Mouse (Mus musculus): ENCODE data around the gene Olfr1410. TPM values are rescaled to one million over a fixed set of nuclear protein-coding genes. Genes with fewer than 3 reads are reported as not detected.

The Olfr1410 gene
- polyA plus RNA-seq (2014; fragmentation: Illumina TruSeq; extraction: RNeasy Lipid Tissue Mini Kit (QIAGEN cat#74804); ENCODE audit: low read depth, low replicate concordance): not detected

DNA sequence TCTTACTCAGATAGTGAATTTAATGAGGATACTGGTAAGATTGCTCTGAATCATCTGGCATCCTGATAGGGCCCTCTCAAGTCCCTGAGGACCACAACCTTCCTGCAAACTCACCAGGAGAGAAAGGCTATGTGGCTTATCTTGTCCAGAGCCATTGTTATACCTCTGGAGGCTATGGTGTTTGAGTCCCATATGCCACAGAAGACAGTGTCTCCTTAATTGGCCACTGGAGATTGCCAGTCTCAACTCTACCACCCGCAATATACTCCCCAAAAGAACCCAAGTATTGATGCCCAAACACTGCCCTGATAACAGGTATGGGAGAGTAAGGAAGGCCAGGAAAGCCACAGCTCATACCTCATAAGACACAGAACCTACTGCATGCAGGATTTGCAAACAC lies at the start of gene Olfr1410:
Gene Olfr1410 (plus strand): TSS at position 301 of the 400 bp plus-strand sequence.

DNA sequence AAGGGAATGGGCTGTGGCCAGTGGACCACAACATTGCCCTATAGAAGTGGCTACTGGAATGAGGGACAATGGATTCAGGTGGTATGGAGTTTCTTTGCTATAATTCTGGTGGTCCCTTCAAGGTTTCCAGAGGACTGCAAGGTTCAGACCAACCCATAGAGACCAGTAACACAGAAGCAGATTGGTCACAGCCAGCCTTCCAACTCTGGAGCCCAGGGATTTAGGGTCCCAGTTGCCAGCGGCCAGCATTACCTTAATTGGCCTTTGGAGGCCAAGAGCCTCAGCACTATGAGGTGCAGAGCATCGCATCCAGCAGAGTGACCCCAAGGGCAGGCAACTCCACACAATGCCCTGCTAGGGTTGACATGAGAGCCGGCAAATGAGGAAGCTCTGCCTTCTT lies 34.6 kb upstream of the Olfr1410 start, which contains the start of gene Olfr1413:
Gene Olfr1413 (plus strand): TSS at position 301 of the 400 bp plus-strand sequence.

DNA sequence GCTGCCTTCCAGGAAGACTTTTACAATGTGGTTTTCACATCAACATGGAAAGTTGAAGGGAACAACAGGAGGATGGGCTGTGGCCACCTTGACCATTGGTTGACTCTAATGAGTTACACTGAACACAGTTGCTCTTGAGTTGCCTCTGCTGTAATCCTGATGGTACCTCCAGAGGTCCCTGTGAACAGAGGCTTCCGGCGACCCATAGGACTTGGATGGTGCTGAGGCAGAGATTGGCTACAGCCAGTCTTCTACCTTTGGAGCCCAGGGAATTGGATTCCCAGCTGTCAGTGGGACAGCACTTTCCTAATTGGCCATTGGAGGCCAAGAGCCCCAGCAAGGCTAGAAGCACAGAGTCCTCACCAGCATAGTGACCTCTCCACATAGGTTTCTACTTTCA lies 20.1 kb upstream of the Olfr1410 start, which contains the start of gene Olfr1412:
Gene Olfr1412 (plus strand): TSS at position 301 of the 400 bp plus-strand sequence.

DNA sequence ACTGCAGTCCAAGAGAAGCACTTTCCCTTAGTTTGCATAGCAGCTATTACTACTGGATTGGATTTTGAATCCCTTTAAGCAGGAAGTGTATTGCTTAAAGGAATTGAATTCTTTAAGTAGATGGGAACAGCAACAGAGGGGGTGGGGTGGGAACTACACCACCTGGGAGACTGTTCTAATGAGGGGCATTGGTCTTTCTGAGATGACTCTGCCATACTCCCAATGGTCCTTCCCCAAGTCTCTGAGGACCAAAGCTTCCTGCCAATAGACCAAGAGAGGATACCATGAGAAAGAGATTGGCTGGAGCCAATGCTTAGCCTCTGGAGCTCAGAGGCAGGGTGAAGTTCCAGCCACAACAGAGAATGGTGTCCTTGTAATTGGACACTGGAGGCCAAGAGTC lies 11.5 kb upstream of the Olfr1410 start, which contains the start of gene Olfr1411:
Gene Olfr1411 (plus strand): TSS at position 301 of the 400 bp plus-strand sequence.

DNA sequence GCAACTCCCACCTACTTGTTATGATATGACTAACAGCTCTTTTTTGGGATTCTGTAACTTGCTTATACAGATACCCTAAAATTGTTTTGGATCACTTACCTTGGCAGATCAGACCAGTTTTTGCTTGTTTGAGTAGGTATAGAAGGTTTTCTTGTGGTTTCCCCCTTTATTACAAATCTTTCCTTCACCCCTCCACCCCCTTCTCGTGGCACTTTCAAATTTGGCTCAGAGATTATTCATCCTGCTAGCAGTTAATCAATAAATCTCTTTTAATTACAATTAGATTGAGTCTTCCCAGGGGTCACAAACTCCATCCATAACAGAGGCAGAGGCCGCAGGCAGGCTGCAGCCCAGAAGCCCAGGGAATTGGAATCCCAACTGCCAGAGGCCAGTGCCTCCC lies 11.9 kb downstream of the Olfr1410 start, which contains the start of gene Olfr12:
Gene Olfr12 (plus strand): TSS at position 301 of the 400 bp plus-strand sequence.

DNA sequence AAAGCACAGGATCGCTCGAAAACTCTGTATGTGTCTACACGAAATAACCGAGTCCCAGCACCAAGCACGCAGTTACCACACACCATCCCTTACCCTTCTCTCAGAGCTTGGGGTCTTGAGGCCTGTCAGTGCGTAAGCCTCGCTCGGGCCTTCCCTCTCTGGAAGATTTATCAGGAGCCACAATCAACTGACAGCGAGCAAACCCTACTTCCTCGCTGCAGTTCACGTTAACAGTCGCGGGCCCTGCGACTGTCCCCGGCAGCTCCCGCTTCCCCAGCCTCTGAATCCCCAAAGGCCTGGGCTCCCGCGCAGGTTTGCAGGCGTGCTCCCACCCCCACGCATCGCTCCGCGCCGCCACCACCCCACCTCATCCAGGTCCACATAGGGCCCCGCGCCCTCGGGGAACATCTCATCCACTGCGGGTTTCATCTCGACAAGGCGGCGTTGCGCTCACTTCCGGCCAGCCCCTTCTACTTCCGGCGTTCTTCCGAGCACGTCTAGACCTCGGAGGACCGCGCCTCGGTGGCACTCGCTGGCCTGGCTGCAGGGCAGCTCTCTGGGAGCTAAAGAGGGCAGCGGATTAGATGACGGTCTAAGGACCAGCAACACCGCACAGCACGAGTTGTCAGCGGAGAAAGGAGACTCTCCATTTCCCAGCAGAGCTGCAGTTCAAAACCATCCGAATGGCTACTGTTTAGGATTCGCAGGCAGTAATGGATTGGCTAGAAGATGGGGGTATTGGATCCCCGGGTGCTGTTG lies 36.1 kb downstream of the Olfr1410 start, which contains the start of gene Cops9:
Gene Cops9 (minus strand): TSS at position 472 of the 759 bp plus-strand sequence.

DNA sequence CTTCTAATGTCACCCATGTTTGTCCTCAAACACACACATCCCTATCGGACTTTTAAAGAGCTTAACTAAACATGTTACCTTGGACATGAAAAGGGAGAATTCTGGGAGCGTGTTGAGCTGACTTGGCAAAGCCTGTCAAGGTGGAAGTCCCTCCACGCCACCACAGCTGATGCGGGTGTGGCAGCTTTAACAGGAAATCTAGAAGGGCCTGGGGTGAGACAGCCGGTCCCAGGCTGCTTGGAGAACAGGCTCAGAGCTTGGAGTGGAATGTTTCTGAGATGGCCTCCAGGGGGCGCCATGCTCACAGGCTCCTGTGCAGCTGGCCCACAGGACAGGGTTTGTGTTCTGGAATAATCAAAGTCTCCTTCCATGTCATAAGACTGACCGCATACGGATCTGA lies 43.1 kb downstream of the Olfr1410 start, which contains the start of gene Otos:
Gene Otos (minus strand): TSS at position 169 of the 400 bp plus-strand sequence.

Other genes with a start within 250 kb of the Olfr1410 start
- gene Ndufa10, start 131.9 kb upstream of the Olfr1410 start, polyA plus RNA-seq (2014; fragmentation: Illumina TruSeq; extraction: RNeasy Lipid Tissue Mini Kit (QIAGEN cat#74804); ENCODE audit: low read depth, low replicate concordance): 627 TPM
- gene Olfr1416, start 120.7 kb upstream of the Olfr1410 start, polyA plus RNA-seq (2014; fragmentation: Illumina TruSeq; extraction: RNeasy Lipid Tissue Mini Kit (QIAGEN cat#74804); ENCODE audit: low read depth, low replicate concordance): not detected
- gene Olfr1415, start 109.7 kb upstream of the Olfr1410 start, polyA plus RNA-seq (2014; fragmentation: Illumina TruSeq; extraction: RNeasy Lipid Tissue Mini Kit (QIAGEN cat#74804); ENCODE audit: low read depth, low replicate concordance): not detected
- gene Olfr1414, start 87.1 kb upstream of the Olfr1410 start, polyA plus RNA-seq (2014; fragmentation: Illumina TruSeq; extraction: RNeasy Lipid Tissue Mini Kit (QIAGEN cat#74804); ENCODE audit: low read depth, low replicate concordance): not detected
- not detected for gene Olfr1413, start 34.5 kb upstream of the Olfr1410 start, polyA plus RNA-seq (2014; fragmentation: Illumina TruSeq; extraction: RNeasy Lipid Tissue Mini Kit (QIAGEN cat#74804); ENCODE audit: low read depth, low replicate concordance)
- not detected for gene Olfr1412, start 20.0 kb upstream of the Olfr1410 start, polyA plus RNA-seq (2014; fragmentation: Illumina TruSeq; extraction: RNeasy Lipid Tissue Mini Kit (QIAGEN cat#74804); ENCODE audit: low read depth, low replicate concordance)
- gene Olfr1411, start 11.4 kb upstream of the Olfr1410 start, polyA plus RNA-seq (2014; fragmentation: Illumina TruSeq; extraction: RNeasy Lipid Tissue Mini Kit (QIAGEN cat#74804); ENCODE audit: low read depth, low replicate concordance): not detected
- gene Olfr12, start 12.0 kb downstream of the Olfr1410 start, polyA plus RNA-seq (2014; fragmentation: Illumina TruSeq; extraction: RNeasy Lipid Tissue Mini Kit (QIAGEN cat#74804); ENCODE audit: low read depth, low replicate concordance): not detected
- gene Cops9, start 36.2 kb downstream of the Olfr1410 start, polyA plus RNA-seq (2014; fragmentation: Illumina TruSeq; extraction: RNeasy Lipid Tissue Mini Kit (QIAGEN cat#74804); ENCODE audit: low read depth, low replicate concordance): 242 TPM
- not detected for gene Otos, start 43.1 kb downstream of the Olfr1410 start, polyA plus RNA-seq (2014; fragmentation: Illumina TruSeq; extraction: RNeasy Lipid Tissue Mini Kit (QIAGEN cat#74804); ENCODE audit: low read depth, low replicate concordance)
- 220 TPM for gene Gpc1, start 225.9 kb downstream of the Olfr1410 start, polyA plus RNA-seq (2014; fragmentation: Illumina TruSeq; extraction: RNeasy Lipid Tissue Mini Kit (QIAGEN cat#74804); ENCODE audit: low read depth, low replicate concordance)

Measured in heart, adult 10 weeks (tissue).